Mouse (Mus musculus) mature B cell (primary cell): ENCODE measurements around the gene Pex5.

Experiments
- in situ Hi-C: fragments of 300-500 bp; cut with MboI; formaldehyde crosslinking; loops from 2 replicates; pipeline ENCODE4 v1.14.3; 2019

The Pex5 gene

DNA sequence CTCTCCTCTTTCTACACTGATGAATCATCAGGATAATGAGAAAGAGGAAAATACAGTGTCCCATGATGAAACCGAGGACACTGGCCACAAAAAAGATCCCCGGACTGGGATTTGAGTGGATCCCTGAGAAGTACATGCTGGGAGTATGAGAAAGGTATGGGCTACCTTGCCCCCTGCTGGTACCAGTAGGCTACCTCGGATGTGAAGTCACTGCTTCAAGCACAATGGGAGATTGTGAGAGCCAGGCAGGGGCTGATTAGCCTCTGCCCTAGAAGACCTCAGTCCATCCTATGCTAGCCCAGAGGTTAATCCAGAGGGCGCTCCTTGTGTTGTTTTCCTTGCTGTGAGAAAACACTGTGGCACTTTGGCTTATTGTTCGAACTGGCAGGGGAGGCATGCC is 50.5 kb downstream of the Pex5 start:
- in situ Hi-C loops: no loop called here

DNA sequence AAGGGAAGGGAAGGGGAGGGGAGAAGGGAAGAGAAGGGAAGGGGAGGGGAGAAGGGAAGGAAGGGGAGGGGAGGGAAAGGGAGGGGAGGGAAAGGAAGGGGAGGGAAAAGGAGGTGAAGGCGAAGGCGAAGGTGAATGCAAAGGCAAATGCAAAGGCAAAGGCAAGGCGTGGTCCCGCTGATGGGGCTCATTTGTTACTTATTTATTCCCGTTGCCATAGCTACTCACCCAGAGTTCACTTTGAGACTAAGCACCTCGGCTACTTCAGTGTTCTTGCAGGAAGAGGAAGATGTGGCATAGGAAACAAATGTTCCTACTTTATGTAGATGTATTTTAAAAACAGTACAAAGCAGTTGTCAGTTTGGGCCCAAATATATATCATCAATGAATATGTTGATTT is 54.3 kb downstream of the Pex5 start:
- in situ Hi-C loops: no loop called here

GRCm38 (mm10) chr6:124358953-124359352 is 55.9 kb downstream of the Pex5 start:
- in situ Hi-C loops: no loop called here

DNA sequence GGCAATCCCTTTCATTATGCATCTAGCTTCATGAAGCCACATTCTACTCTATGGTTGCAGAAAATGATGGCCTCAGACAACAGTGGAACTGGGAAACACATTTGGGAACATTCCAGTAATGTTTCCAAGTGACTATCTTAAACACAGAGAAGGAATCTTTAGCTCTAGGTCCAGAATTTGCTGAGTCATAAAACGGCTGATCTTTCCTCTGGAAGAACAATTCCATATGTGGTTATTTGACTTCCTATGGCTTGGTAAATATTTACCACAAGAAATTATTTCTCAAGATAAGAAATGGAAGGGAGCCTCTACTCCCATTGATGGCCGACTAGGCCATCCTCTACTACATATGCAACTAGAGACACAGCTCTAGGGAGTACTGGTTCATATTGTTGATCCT is 61.6 kb downstream of the Pex5 start:
- in situ Hi-C loops: no loop called here
